Mouse (Mus musculus) ES-E14 (cell line): ENCODE results near the gene Stk11ip.

ENCODE experiments used
- HCFC1 ChIP-seq: IDR thresholded peaks from 2 replicates; pipeline ENCODE4 v1.6.1; 2012; ENCODE audit warnings: low read length, inconsistent platforms, borderline replicate concordance; ENCODE audit not compliant: insufficient read depth
- MAFK ChIP-seq: IDR thresholded peaks from 2 replicates; pipeline ENCODE4 v1.6.1; 2014; ENCODE audit warnings: mild to moderate bottlenecking, low read depth, low read length, inconsistent platforms; ENCODE audit not compliant: insufficient read depth

- TF ChIP-seq HCFC1 (no peak), MAFK (no peak)
Observed at GRCm38 (mm10) chr1:75517984-75518383, 3.3 kb upstream of the Stk11ip start.
